Mouse (Mus musculus): ENCODE data around the gene Nufip1. TPM values are rescaled to one million over a fixed set of nuclear protein-coding genes. Genes with fewer than 3 reads are reported as not detected.
A peak's percentile ranks its signal among the peaks of the same experiment; 100 is the strongest.

Nufip1 gene
- polyA plus RNA-seq, 1 experiment from 2014 or later, result 12.3 TPM

- peak; percentile 79; the same call in 1 of the 2 replicates for ATAC-seq (ENCODE audit: low read depth)
- no peak overlapping the region for H3K9ac ChIP-seq (ENCODE audit: low read depth, low read length)
- H3K27ac ChIP-seq (replicated peaks; ENCODE audit: low read depth, low read length), result no peak overlapping the region
Measured at GRCm38 (mm10) chr14:76121901-76122662, 11.4 kb downstream of the Nufip1 start.

GRCm38 (mm10) chr14:76122663-76123058 lies 12.0 kb downstream of the Nufip1 start:
- H3K36me3 ChIP-seq (ENCODE audit: control insufficient read depth, insufficient read depth, low read length), result peaks cover 73% of the 10 kb centered on the region
- WGBS, result 89% methylated on average over 8 of the region's 8 CpGs
- H3K9ac ChIP-seq (ENCODE audit: low read depth, low read length), result no peak overlapping the region
- no peaks in the 10 kb centered on the region for H3K9me3 ChIP-seq (ENCODE audit: control insufficient read depth, low read length)
- H3K4me3 ChIP-seq (ENCODE audit: low read depth, low read length), result no peak overlapping the region
- H3K4me1 ChIP-seq (ENCODE audit: control insufficient read depth, insufficient read depth, low read length), result no peaks in the 10 kb centered on the region
- no peak for ATAC-seq (ENCODE audit: low read depth)
- no peak overlapping the region for H3K27ac ChIP-seq (replicated peaks; ENCODE audit: low read depth, low read length)
- no peak overlapping the region for H3K4me2 ChIP-seq (ENCODE audit: low read depth, low read length)
- no peak for DNase-seq (ENCODE audit: low spot score)
- H3K27me3 ChIP-seq (replicated peaks; ENCODE audit: control insufficient read depth, insufficient read depth, low read length), result no peaks in the 10 kb centered on the region

More at GRCm38 (mm10) chr14:76121901-76122662, 11.4 kb downstream of the Nufip1 start:
- Histone ChIP-seq H3K9me3 (ENCODE audit: control insufficient read depth, low read length) (no peaks in the 10 kb centered on the region), H3K36me3 (ENCODE audit: control insufficient read depth, insufficient read depth, low read length) (peaks cover 73% of the 10 kb centered on the region), H3K27me3 (replicated peaks; ENCODE audit: control insufficient read depth, insufficient read depth, low read length) (no peaks in the 10 kb centered on the region), H3K4me2 (ENCODE audit: low read depth, low read length) (no peak overlapping the region), H3K4me3 (ENCODE audit: low read depth, low read length) (no peak overlapping the region), H3K4me1 (ENCODE audit: control insufficient read depth, insufficient read depth, low read length) (no peaks in the 10 kb centered on the region)
- peak; percentile 73 for DNase-seq (ENCODE audit: low spot score)
- 54% methylated on average over 6 of the region's 6 CpGs for WGBS

GRCm38 (mm10) chr14:76127311-76127710 lies 16.6 kb downstream of the Nufip1 start:
- Histone ChIP-seq H3K27me3 (replicated peaks; ENCODE audit: control insufficient read depth, insufficient read depth, low read length) (no peaks in the 10 kb centered on the region), H3K4me2 (ENCODE audit: low read depth, low read length) (no peak overlapping the region), H3K9ac (ENCODE audit: low read depth, low read length) (no peak overlapping the region), H3K27ac (replicated peaks; ENCODE audit: low read depth, low read length) (no peak overlapping the region), H3K4me3 (ENCODE audit: low read depth, low read length) (no peak overlapping the region), H3K36me3 (ENCODE audit: control insufficient read depth, insufficient read depth, low read length) (peaks cover 72% of the 10 kb centered on the region), H3K9me3 (ENCODE audit: control insufficient read depth, low read length) (no peaks in the 10 kb centered on the region), H3K4me1 (ENCODE audit: control insufficient read depth, insufficient read depth, low read length) (no peaks in the 10 kb centered on the region)
- ATAC-seq (ENCODE audit: low read depth), result no peak
- 85% methylated on average over 3 of the region's 3 CpGs for WGBS
- DNase-seq (ENCODE audit: low spot score), result no peak

- H3K9me3 ChIP-seq (ENCODE audit: control insufficient read depth, low read length), result no peaks in the 10 kb centered on the region
- no peak overlapping the region for H3K4me3 ChIP-seq (ENCODE audit: low read depth, low read length)
- no peaks in the 10 kb centered on the region for H3K4me1 ChIP-seq (ENCODE audit: control insufficient read depth, insufficient read depth, low read length)
- no peak overlapping the region for H3K9ac ChIP-seq (ENCODE audit: low read depth, low read length)
- H3K27me3 ChIP-seq (replicated peaks; ENCODE audit: control insufficient read depth, insufficient read depth, low read length), result no peaks in the 10 kb centered on the region
- WGBS, result 83% methylated on average over 4 of the region's 4 CpGs
- H3K27ac ChIP-seq (replicated peaks; ENCODE audit: low read depth, low read length), result no peak overlapping the region
- H3K4me2 ChIP-seq (ENCODE audit: low read depth, low read length), result no peak overlapping the region
- no peak for ATAC-seq (ENCODE audit: low read depth)
- peaks cover 81% of the 10 kb centered on the region for H3K36me3 ChIP-seq (ENCODE audit: control insufficient read depth, insufficient read depth, low read length)
- DNase-seq (ENCODE audit: low spot score), result no peak
Measured at GRCm38 (mm10) chr14:76128174-76128573, 17.5 kb downstream of the Nufip1 start.

GRCm38 (mm10) chr14:76134975-76135374 lies 24.3 kb downstream of the Nufip1 start:
- no peaks in the 10 kb centered on the region for H3K27me3 ChIP-seq (replicated peaks; ENCODE audit: control insufficient read depth, insufficient read depth, low read length)
- H3K36me3 ChIP-seq (ENCODE audit: control insufficient read depth, insufficient read depth, low read length), result peaks cover 61% of the 10 kb centered on the region
- H3K9me3 ChIP-seq (ENCODE audit: control insufficient read depth, low read length), result no peaks in the 10 kb centered on the region
- no peak overlapping the region for H3K9ac ChIP-seq (ENCODE audit: low read depth, low read length)
- H3K27ac ChIP-seq (replicated peaks; ENCODE audit: low read depth, low read length), result no peak overlapping the region
- DNase-seq (ENCODE audit: low spot score) (no peak), ATAC-seq (ENCODE audit: low read depth) (no peak)
- H3K4me3 ChIP-seq (ENCODE audit: low read depth, low read length), result no peak overlapping the region
- 90% methylated on average over 4 of the region's 4 CpGs for WGBS
- no peaks in the 10 kb centered on the region for H3K4me1 ChIP-seq (ENCODE audit: control insufficient read depth, insufficient read depth, low read length)
- H3K4me2 ChIP-seq (ENCODE audit: low read depth, low read length), result no peak overlapping the region

GRCm38 (mm10) chr14:76145248-76145647 lies 34.6 kb downstream of the Nufip1 start:
- 0 out of 2 replicates have a peak, but pooled peaks cover 9% of the 10 kb centered on the region for H3K4me1 ChIP-seq (ENCODE audit: control insufficient read depth, insufficient read depth, low read length)
- H3K9ac ChIP-seq (ENCODE audit: low read depth, low read length), result no peak overlapping the region
- ATAC-seq (ENCODE audit: low read depth) (no peak), DNase-seq (ENCODE audit: low spot score) (no peak)
- no peak overlapping the region for H3K4me3 ChIP-seq (ENCODE audit: low read depth, low read length)
- no peak overlapping the region for H3K27ac ChIP-seq (replicated peaks; ENCODE audit: low read depth, low read length)
- 82% methylated on average over 1 of the region's 1 CpGs for WGBS
- no peaks in the 10 kb centered on the region for H3K9me3 ChIP-seq (ENCODE audit: control insufficient read depth, low read length)
- H3K27me3 ChIP-seq (replicated peaks; ENCODE audit: control insufficient read depth, insufficient read depth, low read length), result no peaks in the 10 kb centered on the region
- H3K36me3 ChIP-seq (ENCODE audit: control insufficient read depth, insufficient read depth, low read length), result no peaks in the 10 kb centered on the region
- H3K4me2 ChIP-seq (ENCODE audit: low read depth, low read length), result no peak overlapping the region

- Histone ChIP-seq H3K9me3 (ENCODE audit: control insufficient read depth, low read length) (no peaks in the 10 kb centered on the region), H3K27ac (replicated peaks; ENCODE audit: low read depth, low read length) (no peak overlapping the region), H3K4me1 (ENCODE audit: control insufficient read depth, insufficient read depth, low read length) (peaks cover 12% of the 10 kb centered on the region; the same call in 1 of the 2 replicates), H3K4me2 (ENCODE audit: low read depth, low read length) (no peak overlapping the region), H3K4me3 (ENCODE audit: low read depth, low read length) (no peak overlapping the region), H3K27me3 (replicated peaks; ENCODE audit: control insufficient read depth, insufficient read depth, low read length) (no peaks in the 10 kb centered on the region), H3K36me3 (ENCODE audit: control insufficient read depth, insufficient read depth, low read length) (no peaks in the 10 kb centered on the region), H3K9ac (ENCODE audit: low read depth, low read length) (no peak overlapping the region)
- no peak for DNase-seq (ENCODE audit: low spot score)
- WGBS, result 56% methylated on average over 7 of the region's 7 CpGs
- ATAC-seq (ENCODE audit: low read depth), result no peak
Measured at GRCm38 (mm10) chr14:76145868-76146267, 35.2 kb downstream of the Nufip1 start.

GRCm38 (mm10) chr14:76147061-76147460 lies 36.4 kb downstream of the Nufip1 start:
- no peak for DNase-seq (ENCODE audit: low spot score)

GRCm38 (mm10) chr14:76148294-76148693 lies 37.6 kb downstream of the Nufip1 start:
- 80% methylated on average over 10 of the region's 10 CpGs for WGBS
- no peak overlapping the region for H3K9ac ChIP-seq (ENCODE audit: low read depth, low read length)
- peaks cover 16% of the 10 kb centered on the region; the same call in 1 of the 2 replicates for H3K4me1 ChIP-seq (ENCODE audit: control insufficient read depth, insufficient read depth, low read length)
- H3K4me2 ChIP-seq (ENCODE audit: low read depth, low read length), result no peak overlapping the region
- H3K27ac ChIP-seq (replicated peaks; ENCODE audit: low read depth, low read length), result no peak overlapping the region
- H3K9me3 ChIP-seq (ENCODE audit: control insufficient read depth, low read length), result no peaks in the 10 kb centered on the region
- DNase-seq (ENCODE audit: low spot score) (no peak), ATAC-seq (ENCODE audit: low read depth) (no peak)
- H3K27me3 ChIP-seq (replicated peaks; ENCODE audit: control insufficient read depth, insufficient read depth, low read length), result no peaks in the 10 kb centered on the region
- no peak overlapping the region for H3K4me3 ChIP-seq (ENCODE audit: low read depth, low read length)
- H3K36me3 ChIP-seq (ENCODE audit: control insufficient read depth, insufficient read depth, low read length), result no peaks in the 10 kb centered on the region

More at GRCm38 (mm10) chr14:76147061-76147460, 36.4 kb downstream of the Nufip1 start:
- H3K27me3 ChIP-seq (replicated peaks; ENCODE audit: control insufficient read depth, insufficient read depth, low read length), result no peaks in the 10 kb centered on the region
- 42% methylated on average over 6 of the region's 6 CpGs for WGBS
- peaks cover 12% of the 10 kb centered on the region; the same call in 1 of the 2 replicates for H3K4me1 ChIP-seq (ENCODE audit: control insufficient read depth, insufficient read depth, low read length)
- H3K36me3 ChIP-seq (ENCODE audit: control insufficient read depth, insufficient read depth, low read length), result no peaks in the 10 kb centered on the region
- no peak overlapping the region for H3K4me2 ChIP-seq (ENCODE audit: low read depth, low read length)
- H3K9me3 ChIP-seq (ENCODE audit: control insufficient read depth, low read length), result no peaks in the 10 kb centered on the region
- no peak overlapping the region for H3K27ac ChIP-seq (replicated peaks; ENCODE audit: low read depth, low read length)
- ATAC-seq (ENCODE audit: low read depth), result no peak
- no peak overlapping the region for H3K4me3 ChIP-seq (ENCODE audit: low read depth, low read length)
- H3K9ac ChIP-seq (ENCODE audit: low read depth, low read length), result no peak overlapping the region
